Mouse (Mus musculus): ENCODE results near the gene Chtf18. TPM values are rescaled to one million over a fixed set of nuclear protein-coding genes. Genes with fewer than 3 reads are reported as not detected.

Gene Chtf18
- total RNA-seq, 2 experiments from 2014 or later, result 3.1 to 3.3 TPM

- no peak for DNase-seq (ENCODE audit: low spot score in 2 of 2)
Observed at GRCm38 (mm10) chr17:25735745-25736144, 8.5 kb upstream of the Chtf18 start, which contains the start of gene Mslnl. TSS of gene Mslnl (plus strand) at chr17:25736042.

GRCm38 (mm10) chr17:25735246-25735645 is 8.0 kb upstream of the Chtf18 start:
- DNase-seq (ENCODE audit: low spot score in 2 of 2), result no peak

- DNase-seq (ENCODE audit: low spot score in 2 of 2), result peak; percentile 82 to 85
Observed at GRCm38 (mm10) chr17:25732082-25732481, 4.9 kb upstream of the Chtf18 start.

GRCm38 (mm10) chr17:25728009-25728270 is 721 bp upstream of the Chtf18 start:
- no peak for DNase-seq (ENCODE audit: low spot score in 2 of 2)

GRCm38 (mm10) chr17:25725264-25725663 is 2.0 kb downstream of the Chtf18 start:
- DNase-seq (ENCODE audit: low spot score in 2 of 2), result no peak

- DNase-seq (ENCODE audit: low spot score in 2 of 2), result no peak
Observed at GRCm38 (mm10) chr17:25723919-25724318, 3.3 kb downstream of the Chtf18 start.

- DNase-seq (ENCODE audit: low spot score in 2 of 2), result no peak
Observed at GRCm38 (mm10) chr17:25723470-25723869, 3.7 kb downstream of the Chtf18 start.

GRCm38 (mm10) chr17:25721476-25721875 is 5.7 kb downstream of the Chtf18 start:
- no peak for DNase-seq (ENCODE audit: low spot score in 2 of 2)

DNA sequence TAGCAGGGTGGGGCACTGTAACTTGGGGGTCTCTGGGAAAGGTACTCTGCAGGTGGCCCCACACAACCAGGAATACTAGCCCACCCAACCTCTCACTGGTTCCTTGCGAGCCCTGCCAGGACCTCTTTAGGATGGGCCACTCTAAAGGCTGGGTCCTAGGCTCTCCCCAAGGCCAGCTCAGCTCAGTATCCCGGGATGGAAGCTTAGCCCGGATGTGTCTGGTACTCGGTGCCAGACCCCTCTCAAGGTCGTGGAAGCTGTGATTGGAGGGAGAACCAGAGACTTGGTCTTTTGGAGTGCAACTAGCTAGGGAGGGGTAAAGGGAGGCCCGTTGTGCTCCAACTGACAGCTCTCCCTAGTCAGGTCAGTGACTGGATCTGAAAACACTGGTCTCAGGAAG is 9.5 kb downstream of the Chtf18 start:
- no peak for DNase-seq (ENCODE audit: low spot score in 2 of 2)

DNA sequence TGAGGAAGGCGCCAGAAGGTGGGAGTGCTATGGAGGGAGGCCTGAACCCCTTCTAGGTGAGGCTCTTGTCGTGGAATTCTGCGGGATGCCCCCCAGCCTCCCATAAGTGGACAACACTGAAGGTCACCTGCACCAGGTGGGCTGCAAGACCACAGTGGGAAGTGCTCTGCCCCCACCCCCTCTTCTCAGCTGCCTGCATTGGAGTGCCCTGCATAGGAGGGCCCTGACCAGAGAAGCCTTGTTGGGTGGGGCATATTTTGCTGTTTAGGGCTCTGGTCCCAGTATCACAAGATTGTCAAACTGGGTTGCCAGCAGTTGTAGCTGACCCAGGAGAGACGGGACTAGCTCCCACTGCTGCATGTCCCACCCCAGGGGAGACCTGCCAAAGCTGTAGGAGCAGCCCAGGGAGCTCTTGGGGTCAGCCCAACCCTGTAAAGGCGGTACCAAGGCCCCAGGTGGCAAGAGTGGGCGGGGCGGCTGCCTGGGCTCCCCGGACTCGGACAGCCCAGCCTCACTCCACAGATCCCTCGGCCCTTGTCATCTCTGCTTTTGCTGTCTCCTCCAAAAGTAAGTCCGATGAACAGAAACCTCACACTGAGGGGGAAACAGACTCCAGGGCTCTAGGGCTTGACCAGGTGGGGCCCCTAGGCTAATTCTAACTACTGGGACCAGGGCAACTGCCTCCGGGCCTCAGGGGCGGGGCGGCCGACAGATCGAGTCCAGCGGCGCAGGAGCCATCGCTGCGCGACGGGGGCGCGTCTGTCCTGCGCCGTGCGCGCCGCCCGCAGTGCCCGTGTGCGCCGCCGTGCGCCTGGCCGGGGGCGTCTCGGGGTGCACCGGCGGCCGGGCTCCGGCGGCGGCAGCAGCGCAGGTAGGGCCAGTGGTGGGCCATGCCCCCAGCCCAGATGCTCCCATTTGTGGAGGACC is 10.2 kb downstream of the Chtf18 start, which contains the start of gene Gng13:
TSS of gene Gng13 (plus strand) at position 461 of the 927 bp plus-strand sequence.
- DNase-seq (ENCODE audit: low spot score in 2 of 2), result no peak

GRCm38 (mm10) chr17:25716130-25716529 is 11.1 kb downstream of the Chtf18 start:
- DNase-seq (ENCODE audit: low spot score in 2 of 2), result no peak

- no peak for DNase-seq (ENCODE audit: low spot score in 2 of 2)
Observed at GRCm38 (mm10) chr17:25715627-25716026, 11.6 kb downstream of the Chtf18 start.

- DNase-seq (ENCODE audit: low spot score in 2 of 2), result no peak
Observed at GRCm38 (mm10) chr17:25711136-25711535, 16.1 kb downstream of the Chtf18 start.

GRCm38 (mm10) chr17:25709994-25710393 is 17.2 kb downstream of the Chtf18 start:
- DNase-seq (ENCODE audit: low spot score in 2 of 2), result no peak

DNA sequence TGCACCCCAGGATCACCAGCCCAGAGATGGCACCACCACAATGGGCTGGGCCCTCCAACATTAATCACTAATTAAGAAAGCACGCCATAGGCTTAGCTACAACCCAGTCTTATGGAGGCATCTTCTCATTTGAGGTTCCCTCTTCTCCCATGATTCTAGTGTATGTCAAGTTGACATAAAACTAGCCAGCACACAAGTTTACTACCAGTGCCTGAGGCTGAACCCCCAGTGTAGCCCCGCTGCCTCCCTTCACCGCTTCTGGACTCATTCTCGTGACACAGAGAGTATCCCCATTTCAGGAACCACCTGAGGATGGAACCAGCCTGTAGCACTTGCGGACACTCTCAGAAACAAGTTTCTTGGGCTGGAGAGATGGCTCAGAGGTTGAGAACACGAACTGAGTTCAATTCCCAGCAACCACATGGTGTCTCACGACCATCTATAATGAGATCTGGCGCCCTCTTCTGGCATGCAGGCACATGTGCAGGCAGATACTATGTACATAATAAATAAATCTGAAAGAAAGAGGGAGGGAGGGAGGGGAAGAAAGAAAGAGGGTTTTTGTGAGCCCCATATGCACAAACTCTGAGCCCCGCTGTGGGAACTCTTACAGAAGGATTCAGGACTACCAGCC is 26.2 kb downstream of the Chtf18 start:
- no peak for DNase-seq (ENCODE audit: low spot score in 2 of 2)

GRCm38 (mm10) chr17:25698446-25698845 is 28.8 kb downstream of the Chtf18 start:
- DNase-seq (ENCODE audit: low spot score in 2 of 2), result peak; percentile 77 to 90

- no peak for DNase-seq (ENCODE audit: low spot score in 2 of 2)
Observed at GRCm38 (mm10) chr17:25696263-25696662, 31.0 kb downstream of the Chtf18 start.

DNA sequence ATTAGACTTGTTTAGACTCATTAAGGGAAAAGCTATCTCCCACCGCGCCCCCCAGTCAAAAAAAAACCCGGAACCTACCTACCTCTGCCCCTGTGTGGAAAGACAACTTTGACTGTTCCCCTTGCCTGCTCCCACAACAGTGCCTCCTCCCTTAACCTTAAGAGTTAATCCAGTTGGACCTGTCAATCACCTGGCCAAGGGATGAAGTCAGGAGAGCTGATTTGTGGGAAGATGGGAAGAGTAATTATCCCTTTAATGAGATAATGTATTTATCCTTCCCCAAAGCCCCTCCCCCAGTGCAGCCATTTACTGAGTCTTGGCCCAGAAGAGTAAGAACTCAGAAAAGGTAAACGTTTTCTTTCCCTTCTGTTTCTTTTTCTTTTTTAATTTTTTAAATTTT is 38.3 kb downstream of the Chtf18 start:
- DNase-seq (ENCODE audit: low spot score in 2 of 2), result no peak

- DNase-seq (ENCODE audit: low spot score in 2 of 2), result no peak
Observed at GRCm38 (mm10) chr17:25686323-25686722, 40.9 kb downstream of the Chtf18 start.

GRCm38 (mm10) chr17:25681636-25682035 is 45.6 kb downstream of the Chtf18 start:
- no peak for DNase-seq (ENCODE audit: low spot score in 2 of 2)

- no peak for DNase-seq (ENCODE audit: low spot score in 2 of 2)
Observed at GRCm38 (mm10) chr17:25679818-25680217, 47.4 kb downstream of the Chtf18 start.

DNA sequence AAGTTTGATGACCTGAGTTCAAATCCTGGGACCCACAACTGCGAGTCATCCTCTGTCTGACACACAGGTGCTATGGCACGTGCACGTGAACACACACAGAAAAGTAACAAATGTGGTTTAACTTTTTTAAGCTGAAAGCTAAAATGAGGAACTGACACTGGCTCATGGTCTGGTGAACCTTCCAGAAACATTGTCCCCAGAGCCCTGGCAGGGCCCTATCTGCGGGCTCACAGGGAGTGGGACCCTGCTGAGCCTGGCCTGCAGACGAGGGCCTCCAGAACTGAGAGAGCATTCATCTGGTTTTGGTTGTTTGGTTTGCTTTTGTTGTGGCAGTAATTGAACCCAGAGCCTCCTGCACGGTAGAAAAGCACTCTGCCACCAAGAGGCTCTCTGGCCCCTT is 49.2 kb downstream of the Chtf18 start:
- no peak for DNase-seq (ENCODE audit: low spot score in 2 of 2)

DNA sequence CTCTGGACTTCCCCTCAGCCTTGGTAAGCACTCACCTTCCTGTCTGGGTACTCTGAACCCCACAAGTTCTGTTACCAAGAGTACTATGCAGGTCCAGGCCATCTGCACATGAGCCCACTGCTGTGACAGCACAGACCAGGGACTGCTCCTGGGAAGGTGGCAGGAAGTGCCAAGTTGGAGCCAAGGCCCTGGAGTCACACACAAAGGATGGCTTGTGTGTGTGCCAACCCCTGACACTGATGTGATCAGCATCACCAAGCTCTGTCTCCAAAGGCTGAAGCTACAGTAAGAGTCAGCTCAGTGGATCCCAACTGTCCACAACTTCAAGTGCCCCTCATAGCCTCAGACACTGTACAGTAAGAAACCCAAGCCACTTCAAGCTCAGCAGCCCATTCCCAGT is 54.2 kb downstream of the Chtf18 start:
- DNase-seq (ENCODE audit: low spot score in 2 of 2), result no peak

Measured in layer of hippocampus, postnatal 14 days (tissue).